Mouse (Mus musculus): ENCODE measurements at regions not wholly inside any gene's neighbourhood (a gene's known extent, or its start where the extent isn't known, plus 50 kb on each side); places are given as distances from the start of the nearest gene placed in this dataset.

GRCm38 (mm10) chr12:54299506-54299905, 95.8 kb upstream of the Egln3 start:
- no peaks in the 10 kb centered on the region for H3K4me1 ChIP-seq (ENCODE audit: control insufficient read depth, insufficient read depth, low read length)
- TF ChIP-seq POLR2A (IDR thresholded peaks at IDR 0.05; ENCODE audit: borderline replicate concordance, control insufficient read depth, low read depth, low read length) (no peak), CTCF (IDR thresholded peaks at IDR 0.05; ENCODE audit: control insufficient read depth, insufficient read depth, low read length) (no peak)
- WGBS: 80% methylated on average over 5 of the region's 5 CpGs
- H3K4me3 ChIP-seq (replicated peaks; ENCODE audit: control insufficient read depth, low read depth, low read length): no peak overlapping the region
- H3K27ac ChIP-seq (ENCODE audit: control insufficient read depth, insufficient read depth, low read depth, low read length, poor library complexity): no peak overlapping the region

GRCm38 (mm10) chr12:54293248-54293647, 89.6 kb upstream of the Egln3 start:
- Histone ChIP-seq H3K4me1 (ENCODE audit: control insufficient read depth, insufficient read depth, low read length) (no peaks in the 10 kb centered on the region), H3K4me3 (replicated peaks; ENCODE audit: control insufficient read depth, low read depth, low read length) (no peak overlapping the region), H3K27ac (ENCODE audit: control insufficient read depth, insufficient read depth, low read depth, low read length, poor library complexity) (no peak overlapping the region)
- WGBS: 6% methylated on average over 2 of the region's 2 CpGs
- TF ChIP-seq CTCF (IDR thresholded peaks at IDR 0.05; ENCODE audit: control insufficient read depth, insufficient read depth, low read length): no peak
- no peak for TF ChIP-seq POLR2A (IDR thresholded peaks at IDR 0.05; ENCODE audit: borderline replicate concordance, control insufficient read depth, low read depth, low read length)

GRCm38 (mm10) chr12:54290311-54290710, 86.7 kb upstream of the Egln3 start:
- Histone ChIP-seq H3K4me3 (replicated peaks; ENCODE audit: control insufficient read depth, low read depth, low read length) (no peak overlapping the region), H3K4me1 (ENCODE audit: control insufficient read depth, insufficient read depth, low read length) (no peaks in the 10 kb centered on the region; the same call in 1 of the 2 replicates), H3K27ac (ENCODE audit: control insufficient read depth, insufficient read depth, low read depth, low read length, poor library complexity) (no peak overlapping the region)
- no peak for TF ChIP-seq CTCF (IDR thresholded peaks at IDR 0.05; ENCODE audit: control insufficient read depth, insufficient read depth, low read length)
- TF ChIP-seq POLR2A (IDR thresholded peaks at IDR 0.05; ENCODE audit: borderline replicate concordance, control insufficient read depth, low read depth, low read length): no peak
- WGBS: 41% methylated on average over 2 of the region's 2 CpGs

- H3K4me3 ChIP-seq (replicated peaks; ENCODE audit: control insufficient read depth, low read depth, low read length): no peak overlapping the region
- H3K27ac ChIP-seq (ENCODE audit: control insufficient read depth, insufficient read depth, low read depth, low read length, poor library complexity): no peak overlapping the region
- WGBS: 72% methylated on average over 4 of the region's 4 CpGs
- no peaks in the 10 kb centered on the region; the same call in 1 of the 2 replicates for H3K4me1 ChIP-seq (ENCODE audit: control insufficient read depth, insufficient read depth, low read length)
- no peak for TF ChIP-seq POLR2A (IDR thresholded peaks at IDR 0.05; ENCODE audit: borderline replicate concordance, control insufficient read depth, low read depth, low read length)
- no peak for TF ChIP-seq CTCF (IDR thresholded peaks at IDR 0.05; ENCODE audit: control insufficient read depth, insufficient read depth, low read length)
Measured at GRCm38 (mm10) chr12:54288747-54289146, 85.1 kb upstream of the Egln3 start.

GRCm38 (mm10) chr12:54288041-54288502, 84.4 kb upstream of the Egln3 start:
- WGBS: 85% methylated on average over 6 of the region's 6 CpGs
- no peak overlapping the region for H3K27ac ChIP-seq (ENCODE audit: control insufficient read depth, insufficient read depth, low read depth, low read length, poor library complexity)
- H3K4me1 ChIP-seq (ENCODE audit: control insufficient read depth, insufficient read depth, low read length): no peaks in the 10 kb centered on the region; the same call in 1 of the 2 replicates
- no peak overlapping the region for H3K4me3 ChIP-seq (replicated peaks; ENCODE audit: control insufficient read depth, low read depth, low read length)
- TF ChIP-seq POLR2A (IDR thresholded peaks at IDR 0.05; ENCODE audit: borderline replicate concordance, control insufficient read depth, low read depth, low read length) (no peak), CTCF (IDR thresholded peaks at IDR 0.05; ENCODE audit: control insufficient read depth, insufficient read depth, low read length) (no peak)

GRCm38 (mm10) chr12:54286911-54287819, 83.5 kb upstream of the Egln3 start:
- H3K4me3 ChIP-seq (replicated peaks; ENCODE audit: control insufficient read depth, low read depth, low read length): no peak overlapping the region

GRCm38 (mm10) chr12:54283646-54284045, 80.0 kb upstream of the Egln3 start:
- H3K4me1 ChIP-seq (ENCODE audit: control insufficient read depth, insufficient read depth, low read length): no peaks in the 10 kb centered on the region; the same call in 1 of the 2 replicates
- no peak for TF ChIP-seq CTCF (IDR thresholded peaks at IDR 0.05; ENCODE audit: control insufficient read depth, insufficient read depth, low read length)
- TF ChIP-seq POLR2A (IDR thresholded peaks at IDR 0.05; ENCODE audit: borderline replicate concordance, control insufficient read depth, low read depth, low read length): no peak
- 59% methylated on average over 4 of the region's 4 CpGs for WGBS
- no peak overlapping the region for H3K27ac ChIP-seq (ENCODE audit: control insufficient read depth, insufficient read depth, low read depth, low read length, poor library complexity)
- no peak overlapping the region for H3K4me3 ChIP-seq (replicated peaks; ENCODE audit: control insufficient read depth, low read depth, low read length)

More at GRCm38 (mm10) chr12:54286911-54287819, 83.5 kb upstream of the Egln3 start:
- WGBS: 86% methylated on average over 16 of the region's 16 CpGs
- Histone ChIP-seq H3K27ac (ENCODE audit: control insufficient read depth, insufficient read depth, low read depth, low read length, poor library complexity) (no peak overlapping the region), H3K4me1 (ENCODE audit: control insufficient read depth, insufficient read depth, low read length) (no peaks in the 10 kb centered on the region; the same call in 1 of the 2 replicates)
- TF ChIP-seq POLR2A (IDR thresholded peaks at IDR 0.05; ENCODE audit: borderline replicate concordance, control insufficient read depth, low read depth, low read length) (no peak), CTCF (IDR thresholded peaks at IDR 0.05; ENCODE audit: control insufficient read depth, insufficient read depth, low read length) (no peak)

- WGBS: 21% methylated on average over 1 of the region's 1 CpGs
- Histone ChIP-seq H3K27ac (ENCODE audit: control insufficient read depth, insufficient read depth, low read depth, low read length, poor library complexity) (no peak overlapping the region), H3K4me1 (ENCODE audit: control insufficient read depth, insufficient read depth, low read length) (no peaks in the 10 kb centered on the region; the same call in 1 of the 2 replicates), H3K4me3 (replicated peaks; ENCODE audit: control insufficient read depth, low read depth, low read length) (no peak overlapping the region)
- TF ChIP-seq POLR2A (IDR thresholded peaks at IDR 0.05; ENCODE audit: borderline replicate concordance, control insufficient read depth, low read depth, low read length): no peak
- TF ChIP-seq CTCF (IDR thresholded peaks at IDR 0.05; ENCODE audit: control insufficient read depth, insufficient read depth, low read length): no peak
Measured at GRCm38 (mm10) chr12:54283011-54283410, 79.4 kb upstream of the Egln3 start.
